Mouse (Mus musculus) CH12.LX (cell line): ENCODE results near the gene Pawr.

Experiments used
- CHD2 ChIP-seq: IDR thresholded peaks from 2 replicates; pipeline ENCODE4 v1.6.1; 2011; ENCODE audit warnings: low read length, improper control_type of control experiment
- CTCF ChIP-seq, 2 experiments: IDR thresholded peaks in 1 of 2; conservative IDR thresholded peaks in 1 of 2; 2 replicates each; pipeline ENCODE4 v1.5.1; 2011 to 2012; ENCODE audit warnings: low read depth in 2 of 2, low read length in 2 of 2, improper control_type of control experiment in 1 of 2, inconsistent platforms in 1 of 2, mild to moderate bottlenecking in 1 of 2, moderate library complexity in 1 of 2
- E2F4 ChIP-seq: IDR thresholded peaks from 2 replicates; pipeline ENCODE4 v1.6.1; 2011; ENCODE audit warnings: low read depth, low read length, improper control_type of control experiment; ENCODE audit not compliant: insufficient replicate concordance
- MAFK ChIP-seq: IDR thresholded peaks from 2 replicates; pipeline ENCODE4 v1.6.1; 2011; ENCODE audit warnings: low read length, improper control_type of control experiment; ENCODE audit not compliant: insufficient replicate concordance
- MXI1 ChIP-seq: IDR thresholded peaks from 2 replicates; pipeline ENCODE4 v1.6.1; 2011; ENCODE audit warnings: mild to moderate bottlenecking, low read depth, low read length, improper control_type of control experiment
- NELFE ChIP-seq: IDR thresholded peaks from 2 replicates; pipeline ENCODE4 v1.6.1; 2011; ENCODE audit warnings: low read depth, low read length, improper control_type of control experiment
- POLR2A ChIP-seq: IDR thresholded peaks from 2 replicates; pipeline ENCODE4 v1.6.1; 2011; ENCODE audit warnings: low read depth, mild to moderate bottlenecking, improper control_type of control experiment, low read length
- ZNF384 ChIP-seq: IDR thresholded peaks from 2 replicates; pipeline ENCODE4 v1.6.1; 2012; ENCODE audit warnings: low read depth, low read length, improper control_type of control experiment, inconsistent platforms

DNA sequence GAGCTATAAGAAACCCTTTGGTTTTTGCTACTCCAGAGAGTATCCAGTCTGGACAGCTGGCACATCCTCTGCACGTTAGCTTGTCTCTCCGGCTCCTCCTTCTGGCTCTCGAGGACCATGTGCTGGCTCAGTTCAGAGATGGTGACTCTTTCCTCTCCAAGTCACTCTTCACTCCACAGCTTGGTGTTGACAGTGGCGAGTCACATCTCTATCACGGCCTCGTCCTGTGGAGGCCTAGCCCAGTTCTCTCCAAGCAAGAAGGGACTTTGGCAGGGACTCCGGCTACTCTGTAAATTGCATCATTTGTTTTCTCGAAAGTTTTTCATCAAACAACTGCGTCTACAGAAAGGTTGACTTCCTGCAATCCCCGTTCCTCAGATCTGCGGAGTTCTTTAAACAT, 116.5 kb downstream of the Pawr start:
- TF ChIP-seq MAFK, result no peak
- TF ChIP-seq E2F4, result no peak
- TF ChIP-seq CTCF (conservative IDR thresholded peaks at IDR 0.05 in 1 of 2, IDR thresholded peaks at IDR 0.05 in 1 of 2; ENCODE audit: low read depth in 2 of 2, low read length in 2 of 2), result no peak
- TF ChIP-seq NELFE, result no peak
- no peak for TF ChIP-seq POLR2A
- TF ChIP-seq ZNF384, result no peak
- TF ChIP-seq CHD2, result no peak
- no peak for TF ChIP-seq MXI1
